Mouse (Mus musculus) CH12F3 (cell line): Measurements from ENCODE around the gene Gm10985.

Source experiments
- in situ Hi-C: fragments of 300-500 bp; cut with MboI; formaldehyde crosslinking; loops from 2 replicates; pipeline ENCODE4 v1.14.3; 2020; ENCODE audit warnings: low sequenced_read_pairs

Gene Gm10985

DNA sequence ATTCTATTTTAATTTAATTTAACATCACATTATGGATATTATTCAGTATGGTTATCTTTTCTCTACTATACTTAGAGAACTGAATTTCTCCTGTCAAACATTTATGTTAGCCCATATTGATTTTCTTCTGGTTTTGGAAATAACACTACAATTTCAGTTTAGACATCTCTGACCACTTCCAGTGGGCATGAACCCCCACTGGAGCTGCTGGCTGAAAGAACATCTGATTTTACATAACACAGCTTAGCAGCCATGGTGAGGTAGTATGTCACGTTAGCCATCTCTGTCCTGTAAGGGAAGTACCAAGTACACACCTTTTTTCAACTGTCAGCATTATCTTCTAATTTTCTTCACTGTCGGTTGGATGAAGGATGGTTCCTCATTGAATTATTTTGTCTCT lies at the start of gene Gm10985:
Gene Gm10985 (plus strand): TSS at position 301 of the 400 bp plus-strand sequence.
- in situ Hi-C loops = no loop called here

DNA sequence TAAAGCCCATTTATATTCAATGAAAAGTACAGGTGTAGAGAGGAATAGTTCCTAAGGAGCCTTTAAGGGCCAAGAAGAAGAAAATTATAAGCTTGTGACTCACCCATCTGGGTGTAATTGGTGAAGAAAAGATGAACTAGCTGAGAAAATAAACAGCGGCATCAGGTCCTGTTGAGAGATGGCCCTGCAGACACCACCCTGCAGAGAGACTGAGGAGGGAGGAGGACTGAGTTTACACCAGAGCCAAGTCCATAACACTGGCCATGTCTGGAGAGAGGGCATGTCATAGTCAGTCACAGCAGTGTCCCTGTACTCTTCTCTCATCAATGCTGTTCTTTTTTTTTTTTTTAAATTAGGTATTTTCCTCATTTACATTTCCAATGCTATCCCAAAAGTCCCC lies 48.0 kb upstream of the Gm10985 start:
- in situ Hi-C loops = no loop called here

DNA sequence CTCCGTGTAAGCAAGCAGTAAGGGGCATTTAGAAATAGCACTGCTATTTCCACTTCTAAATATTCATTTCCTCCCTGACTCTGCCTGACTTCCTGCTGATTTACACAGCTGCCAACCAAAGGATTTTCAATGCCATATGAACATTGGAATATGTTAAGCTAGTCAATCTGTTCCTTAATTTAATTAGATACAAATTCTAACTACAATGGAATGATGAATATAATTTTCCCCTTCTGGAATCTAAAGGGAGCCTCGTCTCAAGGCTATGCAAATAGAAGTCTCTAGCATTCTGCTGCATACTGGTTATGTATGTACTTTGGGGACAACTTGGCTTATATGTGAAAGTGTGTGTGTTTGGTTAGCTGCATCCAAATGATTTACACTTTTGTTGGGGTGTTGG lies 45.2 kb upstream of the Gm10985 start:
- in situ Hi-C loops = no loop called here

DNA sequence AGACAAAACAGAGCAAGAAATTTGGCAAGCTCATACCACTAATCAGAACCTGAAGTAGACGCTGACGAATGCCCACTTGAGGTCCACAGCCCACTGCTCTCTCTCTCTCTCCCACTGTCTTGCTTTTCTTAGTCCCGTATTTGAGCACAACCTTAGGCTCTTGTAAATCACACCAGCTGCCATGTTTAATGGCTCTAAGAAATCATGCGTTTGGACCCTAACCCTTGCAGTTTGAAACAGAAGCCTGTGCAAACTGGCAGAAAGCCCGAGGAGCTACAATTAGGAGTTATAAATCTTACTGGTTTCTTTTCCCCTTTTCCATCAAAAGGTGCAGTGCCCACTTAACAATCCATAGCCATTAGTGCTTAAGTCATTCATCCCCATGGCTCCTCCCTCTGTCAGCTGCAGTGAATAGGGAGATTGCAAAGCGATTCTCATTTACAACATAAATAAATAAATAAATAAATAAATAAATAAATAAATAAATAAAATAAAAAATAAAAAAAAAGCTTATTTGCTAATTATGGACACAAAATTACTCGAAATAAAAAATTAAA lies 31.4 kb upstream of the Gm10985 start:
- in situ Hi-C loops = no loop called here

DNA sequence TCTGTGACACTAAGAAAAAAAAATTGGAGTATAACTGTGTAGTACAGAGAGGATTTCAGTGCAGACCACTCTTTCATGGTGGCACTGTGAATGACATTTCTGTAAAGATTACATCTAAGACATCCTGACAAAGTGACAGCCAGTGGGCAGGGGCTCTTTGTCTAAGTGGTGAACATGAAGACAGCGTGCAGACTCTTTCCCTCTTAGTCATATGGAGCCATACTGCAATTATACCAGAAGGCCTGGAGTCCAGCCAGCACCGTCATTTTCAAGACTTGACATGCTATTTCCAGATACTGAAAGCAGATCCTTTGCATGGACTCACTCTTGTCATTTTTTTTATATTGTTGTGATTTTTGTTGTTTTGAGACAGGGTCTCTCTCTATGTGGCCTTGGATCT lies 10.6 kb upstream of the Gm10985 start:
- in situ Hi-C loops = no loop called here

DNA sequence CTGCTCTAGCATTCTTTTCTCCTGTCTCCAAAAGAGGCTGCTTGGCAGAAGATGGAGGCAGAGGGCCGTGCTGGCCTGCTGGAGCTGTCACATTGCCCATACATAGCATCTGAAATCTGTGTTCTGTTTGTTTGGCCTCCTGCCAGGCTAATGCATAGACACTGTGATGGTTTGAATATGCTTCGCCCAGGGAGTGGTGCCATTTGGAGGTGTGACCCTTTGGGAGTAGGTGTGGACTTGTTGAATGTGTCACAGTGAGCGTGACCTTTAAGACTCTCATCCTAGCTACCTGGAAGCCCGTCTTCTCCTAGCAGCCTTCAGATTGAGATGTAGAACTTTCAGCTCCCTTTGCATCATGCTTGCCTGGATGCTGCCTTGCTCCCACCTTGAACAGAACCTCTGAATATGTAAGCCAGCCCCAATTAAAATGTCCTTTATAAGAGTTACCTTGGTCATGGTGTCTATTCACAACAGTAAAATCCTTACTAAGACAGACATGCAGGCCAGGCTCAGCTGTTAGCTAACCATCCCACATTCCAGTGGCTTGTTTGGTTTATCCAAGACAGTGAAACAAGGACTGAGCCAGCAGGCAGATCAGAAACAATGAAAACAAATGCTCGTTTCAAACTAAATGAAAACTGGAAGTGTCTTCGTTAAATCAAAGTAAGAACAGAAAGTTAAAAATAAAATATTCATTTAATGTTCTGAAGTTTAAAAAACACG lies 1.5 kb downstream of the Gm10985 start:
- in situ Hi-C loops = no loop called here

DNA sequence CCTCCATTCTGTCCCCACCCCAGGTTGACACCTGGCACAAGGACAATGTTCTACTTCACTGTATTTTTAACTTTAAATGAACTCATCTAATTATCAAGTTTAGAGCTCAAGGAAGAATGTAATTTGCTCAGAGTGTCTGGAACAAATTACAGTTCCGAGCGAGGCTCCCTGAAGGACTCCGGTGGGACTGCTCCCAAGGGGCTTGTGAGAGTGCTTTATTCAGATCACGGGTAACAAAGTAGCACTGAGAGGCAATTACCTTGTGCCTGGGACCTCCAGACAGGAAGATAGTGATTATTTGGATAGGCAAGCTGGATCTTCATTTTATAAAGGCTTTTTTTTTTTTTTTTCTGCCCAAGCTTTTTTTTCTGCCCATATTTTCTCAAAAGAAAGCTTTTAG lies 2.8 kb downstream of the Gm10985 start:
- in situ Hi-C loops = no loop called here

DNA sequence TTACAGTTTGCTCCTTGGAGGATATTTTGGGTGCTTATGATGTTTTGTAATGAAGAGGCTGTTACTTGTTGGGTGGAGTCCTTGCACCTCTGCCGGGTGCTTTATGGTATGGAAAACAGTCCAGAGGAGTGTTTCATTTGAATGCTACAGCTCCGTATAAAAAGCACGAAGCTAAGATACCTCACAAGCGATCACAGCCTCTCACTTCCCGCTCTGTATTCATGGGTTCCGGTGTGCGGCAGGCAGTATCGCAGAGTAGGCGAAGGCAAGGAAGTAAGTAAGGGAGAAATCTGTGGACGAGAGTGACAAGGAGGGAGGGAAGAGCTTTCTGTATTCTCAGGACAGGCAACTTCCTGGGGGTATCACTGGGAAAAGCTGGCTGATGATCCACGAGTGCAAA lies 3.4 kb downstream of the Gm10985 start:
- in situ Hi-C loops = no loop called here

DNA sequence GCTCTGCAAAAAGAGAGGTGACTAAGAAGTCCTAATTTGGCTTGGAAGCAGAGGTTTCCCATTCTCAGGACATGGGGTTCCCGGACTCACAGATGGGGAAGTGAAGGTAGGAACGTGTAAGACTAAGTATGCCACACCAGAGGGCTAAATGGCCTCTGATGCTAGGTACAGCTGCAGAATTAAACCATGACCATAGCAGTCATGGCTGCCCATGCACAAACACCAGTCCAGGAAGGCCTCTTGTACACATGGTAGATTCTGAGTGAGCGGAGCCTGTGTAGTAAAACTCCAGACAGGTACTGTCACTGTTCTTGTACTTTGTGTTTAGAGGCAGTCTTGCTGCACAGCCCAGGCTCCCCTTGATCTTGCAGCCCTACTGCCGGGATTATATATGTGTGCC lies 9.4 kb downstream of the Gm10985 start:
- in situ Hi-C loops = no loop called here

DNA sequence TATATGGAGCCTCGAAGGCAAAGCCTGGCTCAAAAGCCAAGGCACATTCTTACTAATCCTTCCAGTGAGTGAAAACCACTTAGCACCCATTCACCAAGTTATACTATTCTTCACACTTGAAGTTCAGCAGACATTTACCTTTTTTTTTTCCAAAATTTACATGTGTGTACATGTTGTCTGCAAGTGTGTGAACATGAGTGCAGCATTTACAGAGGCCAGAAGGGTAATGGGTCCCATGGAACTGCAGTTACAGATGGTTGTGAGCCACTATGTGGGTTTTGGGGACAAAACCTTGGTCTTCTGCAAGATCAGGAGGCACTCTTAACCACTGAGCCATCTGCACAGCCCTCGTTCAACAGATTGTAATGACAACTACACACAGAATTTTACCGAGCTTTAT lies 9.9 kb downstream of the Gm10985 start:
- in situ Hi-C loops = no loop called here

DNA sequence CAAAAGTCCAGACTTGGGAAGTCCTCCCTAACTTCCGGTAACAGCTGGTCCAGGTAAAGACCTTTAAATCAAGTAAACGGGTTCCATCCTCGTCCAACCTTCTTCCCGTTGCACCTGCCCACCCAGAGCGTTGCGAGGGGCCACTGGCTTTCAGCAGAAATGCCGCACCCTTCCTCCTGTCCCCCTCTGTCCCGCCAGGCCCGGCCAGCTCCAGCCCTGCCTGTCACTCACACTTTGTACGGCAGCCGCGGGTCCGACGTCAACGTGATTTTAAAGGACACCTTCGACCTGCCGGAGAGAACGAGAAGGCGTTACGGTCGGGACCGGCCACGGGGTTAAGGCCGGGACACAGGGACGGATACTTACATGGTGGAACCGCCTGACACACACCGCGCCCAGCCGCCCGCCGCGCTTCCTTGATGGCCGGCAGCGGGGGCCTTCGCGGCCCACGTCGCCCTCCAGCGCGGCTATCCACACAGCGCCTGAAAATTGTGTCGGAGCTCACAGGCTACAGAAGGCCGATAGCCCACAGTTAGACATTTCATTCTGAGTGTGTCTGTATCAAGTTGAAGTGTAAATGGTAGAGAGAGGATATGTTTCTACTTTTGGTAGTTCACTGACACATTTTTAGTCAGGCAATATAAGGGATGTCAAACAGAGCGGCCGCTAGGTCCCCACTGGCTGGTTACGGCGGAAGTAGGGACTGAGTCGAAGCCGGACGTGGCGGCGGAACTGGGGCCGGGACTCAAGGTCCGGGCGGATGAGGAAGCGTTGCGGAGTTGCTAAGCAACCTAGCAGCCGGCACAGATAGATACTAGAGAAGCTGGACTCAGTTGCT lies 18.7 kb downstream of the Gm10985 start, which contains the start of gene Ufm1:
Gene Ufm1 (minus strand): TSS at position 448 of the 838 bp plus-strand sequence.
- in situ Hi-C loops = no loop called here

DNA sequence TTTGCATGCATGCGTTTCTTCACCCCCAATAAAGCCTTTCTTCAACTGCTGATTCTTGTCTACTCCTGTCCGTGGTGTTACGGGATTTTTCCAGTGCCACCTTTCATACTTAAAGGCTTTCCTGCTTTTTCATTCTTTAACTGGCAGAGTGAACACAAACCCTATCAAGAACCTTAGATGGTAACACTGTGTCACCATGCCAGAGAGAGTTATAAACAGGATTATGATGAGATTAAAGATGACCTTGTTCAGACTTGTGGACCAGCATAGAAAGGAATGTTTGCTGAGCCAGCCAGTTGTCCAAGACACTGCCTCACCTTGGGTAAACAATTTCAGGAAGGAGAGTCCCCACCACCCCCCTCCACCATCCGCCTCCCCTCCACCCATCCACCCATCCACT lies 23.3 kb downstream of the Gm10985 start:
- in situ Hi-C loops = no loop called here

DNA sequence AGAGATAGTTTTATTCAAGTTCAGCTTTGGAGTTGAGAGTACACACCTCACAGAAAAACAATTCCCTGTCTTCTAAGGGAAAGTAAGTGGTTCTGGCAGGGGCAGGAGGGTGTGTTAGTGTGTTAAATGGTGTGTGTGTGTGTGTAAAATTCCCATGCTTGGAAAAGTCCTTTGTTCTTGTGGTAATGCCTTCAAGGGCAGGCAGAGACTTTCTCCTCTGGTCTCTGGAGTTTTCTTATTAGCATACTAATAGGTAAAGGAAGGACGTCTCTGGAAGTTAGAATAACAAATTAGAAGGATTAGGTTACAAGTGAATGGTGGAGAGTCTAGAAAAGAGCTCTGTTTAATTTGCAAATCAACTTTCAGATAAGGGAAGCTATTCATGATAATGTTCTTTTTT lies 24.4 kb downstream of the Gm10985 start:
- in situ Hi-C loops = no loop called here

DNA sequence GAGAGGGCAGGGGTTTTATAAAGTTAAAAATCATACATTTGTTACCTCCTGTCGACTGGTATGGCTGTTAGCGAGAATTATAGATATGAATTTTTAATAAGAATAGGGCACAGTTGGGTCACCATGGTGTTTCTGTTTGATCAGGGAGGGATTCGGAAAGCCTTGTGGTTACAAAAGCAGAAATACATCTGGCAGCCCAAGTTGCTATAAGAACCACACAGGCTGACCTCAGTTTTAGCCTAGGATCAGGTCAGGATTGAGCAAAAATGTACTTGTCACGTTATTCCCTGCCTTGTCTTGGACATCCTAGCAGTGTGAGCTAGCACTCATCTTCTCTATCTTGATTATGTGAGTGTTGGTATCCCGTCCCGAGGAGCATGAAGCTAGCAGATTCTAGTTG lies 25.6 kb downstream of the Gm10985 start:
- in situ Hi-C loops = no loop called here

DNA sequence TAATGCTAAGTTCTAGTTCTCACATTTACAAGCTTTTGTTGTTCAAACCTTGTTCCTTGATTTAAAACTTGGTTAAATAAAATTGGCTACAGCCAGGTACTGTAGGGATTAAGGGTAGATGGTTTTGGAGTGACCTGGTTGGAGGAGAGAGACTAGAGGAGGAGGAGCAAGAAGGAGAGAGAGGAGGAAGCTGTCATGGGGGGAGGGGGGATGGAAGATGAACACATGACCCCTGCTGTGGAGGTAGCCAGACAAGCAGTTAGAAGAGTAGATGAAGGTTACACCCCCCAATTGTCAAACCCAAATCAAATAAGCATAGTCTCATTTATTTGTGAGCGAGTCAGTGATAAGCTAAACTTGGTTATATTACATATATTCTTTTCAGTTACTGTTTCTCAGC lies 26.7 kb downstream of the Gm10985 start:
- in situ Hi-C loops = no loop called here

DNA sequence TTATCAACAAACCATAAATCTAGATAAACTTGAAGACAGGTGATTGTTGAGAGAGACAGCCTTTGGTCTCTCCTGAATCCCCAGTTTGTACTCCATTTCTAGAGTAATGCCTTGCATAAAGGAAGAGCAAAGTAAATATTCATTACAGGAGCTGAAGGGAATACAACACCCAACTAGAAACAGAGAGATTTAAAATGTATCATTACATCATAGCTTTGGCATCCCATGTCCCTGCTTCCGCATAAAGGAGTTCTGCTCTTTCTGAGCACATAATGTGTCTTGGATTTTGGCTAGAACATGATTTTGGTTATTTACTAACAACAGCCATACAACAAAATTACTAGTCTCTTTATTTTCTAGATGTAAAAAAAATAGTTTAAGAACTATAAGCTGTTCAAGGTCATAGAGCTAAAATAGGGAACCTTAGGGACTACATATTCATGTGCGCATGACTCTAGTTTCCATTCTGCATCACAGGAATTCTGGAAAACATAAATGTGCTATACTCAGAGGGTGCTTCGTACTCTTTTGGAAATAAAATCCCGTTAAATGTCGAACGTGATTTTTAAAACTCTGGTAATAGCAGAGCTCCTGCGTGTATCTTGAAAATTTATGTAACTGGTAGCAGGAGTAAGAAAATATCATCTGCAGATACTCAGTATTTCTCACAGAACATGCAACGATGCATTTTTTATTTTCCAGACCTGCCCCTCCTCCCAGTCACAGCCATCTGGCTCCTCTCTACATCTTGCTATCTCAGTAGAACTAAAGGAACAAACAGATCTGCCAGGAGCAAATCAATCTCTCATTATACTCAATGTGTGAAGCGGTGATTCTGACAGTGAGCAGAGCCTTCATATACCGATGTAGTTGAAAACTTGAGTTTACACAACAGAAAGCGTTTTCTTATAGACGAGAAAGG lies 46.0 kb downstream of the Gm10985 start:
- in situ Hi-C loops = no loop called here
